Mouse (Mus musculus) CD4-positive, CD25-positive, alpha-beta regulatory T cell, adult 2 months (primary cell): ENCODE data around the gene Gimap8.
"Not testable (repeated sequence)": the region's sequence is repeated elsewhere in the genome, so short reads cannot be mapped to it uniquely, and the experiment has no call there.

ENCODE experiments used
- DNase-seq: peaks from one replicate; pipeline ENCODE4 v3.0.0-alpha.2; 2012; ENCODE audit warnings: low read depth, low spot score

Gene Gimap8

DNA sequence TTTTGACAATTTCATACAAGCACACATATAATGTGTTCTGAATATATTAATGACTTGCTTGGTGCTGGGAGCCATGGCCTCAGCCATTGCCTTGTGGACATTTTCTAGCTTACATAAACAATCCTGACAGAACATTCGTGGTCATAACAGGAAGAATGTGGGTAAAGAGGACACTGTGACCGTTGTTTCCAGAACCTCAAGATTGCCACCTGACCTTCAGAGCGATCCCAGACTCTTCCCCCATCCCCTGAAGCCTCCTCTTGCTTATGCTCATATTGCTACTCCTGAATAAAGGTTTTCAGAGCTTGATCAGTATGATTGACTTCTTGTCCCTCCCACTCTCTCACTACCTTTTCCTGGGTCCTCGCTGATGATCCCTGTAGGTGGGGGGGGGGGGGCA lies 31.4 kb downstream of the Gimap8 start:
- DNase-seq, result no peak

GRCm38 (mm10) chr6:48679701-48680100 lies 32.7 kb downstream of the Gimap8 start:
- DNase-seq, result peak; percentile 66

DNA sequence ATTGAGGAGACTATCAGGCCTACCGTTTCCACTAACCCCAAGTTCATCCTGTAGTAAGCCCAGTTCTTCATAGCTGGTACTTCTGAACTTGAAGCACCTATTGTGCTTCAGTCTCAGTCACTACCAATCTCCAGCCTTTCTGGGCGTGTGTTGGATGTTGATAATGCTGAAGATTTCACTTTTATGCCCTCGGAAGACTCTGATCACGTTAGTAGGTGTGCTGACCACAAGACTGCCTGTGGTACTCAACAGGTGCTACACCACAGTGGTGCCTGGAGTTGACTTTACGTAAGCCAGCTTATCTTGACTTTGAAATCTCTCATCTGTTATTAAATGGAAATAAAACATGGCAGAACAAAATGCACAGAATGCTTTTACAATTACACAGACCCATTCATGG lies 33.4 kb downstream of the Gimap8 start:
- peak; percentile 85 for DNase-seq

DNA sequence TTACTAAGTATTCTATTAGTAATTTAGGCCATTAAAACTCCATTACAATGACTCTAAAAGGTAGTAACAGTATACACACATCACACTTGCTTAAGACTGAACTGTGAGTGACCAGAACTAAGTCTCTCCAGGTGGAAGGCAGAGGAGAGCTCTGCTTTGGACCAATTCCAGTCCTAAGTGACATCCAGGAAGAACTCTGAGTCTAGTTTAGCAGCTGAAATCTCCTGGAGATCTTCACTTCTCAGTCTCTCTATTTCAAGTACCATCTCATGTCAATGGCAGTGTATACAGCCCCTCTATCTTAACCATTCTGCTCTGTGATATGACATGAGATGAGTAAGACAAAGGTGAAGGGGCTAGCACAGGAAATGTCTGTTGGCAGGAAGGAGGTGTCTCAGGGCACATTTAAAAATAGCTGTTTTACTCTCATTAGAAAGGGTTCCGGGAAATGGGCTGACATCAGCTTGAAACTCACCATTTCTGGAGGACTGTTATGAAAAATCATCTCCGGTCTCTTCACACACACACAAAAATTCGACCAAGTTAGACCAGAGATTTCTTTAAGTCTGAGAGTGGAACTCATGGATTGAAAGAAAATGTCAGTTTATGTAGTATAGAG lies 34.5 kb downstream of the Gimap8 start:
- DNase-seq, result peak; percentile 78

GRCm38 (mm10) chr6:48682271-48682670 lies 35.2 kb downstream of the Gimap8 start:
- peak; percentile 35 for DNase-seq

- DNase-seq, result not testable (repeated sequence)
Measured at GRCm38 (mm10) chr6:48683263-48683821, 36.3 kb downstream of the Gimap8 start.

DNA sequence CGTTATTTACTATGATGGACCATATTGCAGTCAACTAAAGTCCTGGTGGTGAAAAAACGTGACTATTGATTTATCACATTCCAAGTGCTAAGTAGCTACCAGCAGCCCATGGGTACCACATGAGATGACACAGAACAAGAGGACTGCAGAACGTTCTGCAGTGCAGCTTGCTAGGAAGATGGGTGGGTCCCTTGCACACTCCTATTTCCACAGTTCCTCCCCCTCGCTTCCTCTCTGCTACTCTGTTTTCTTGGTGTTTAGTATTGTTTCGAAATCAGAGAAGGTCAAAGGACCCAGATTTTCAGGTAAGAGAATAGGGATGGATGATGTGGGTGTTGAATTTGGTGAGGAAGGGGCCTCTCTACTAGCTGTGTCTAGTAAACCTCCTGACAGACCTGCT lies 37.3 kb downstream of the Gimap8 start, which contains the start of gene Gimap4:
Gimap4 (plus strand) TSS at position 231 of the 400 bp plus-strand sequence.
- DNase-seq, result peak; percentile 74

DNA sequence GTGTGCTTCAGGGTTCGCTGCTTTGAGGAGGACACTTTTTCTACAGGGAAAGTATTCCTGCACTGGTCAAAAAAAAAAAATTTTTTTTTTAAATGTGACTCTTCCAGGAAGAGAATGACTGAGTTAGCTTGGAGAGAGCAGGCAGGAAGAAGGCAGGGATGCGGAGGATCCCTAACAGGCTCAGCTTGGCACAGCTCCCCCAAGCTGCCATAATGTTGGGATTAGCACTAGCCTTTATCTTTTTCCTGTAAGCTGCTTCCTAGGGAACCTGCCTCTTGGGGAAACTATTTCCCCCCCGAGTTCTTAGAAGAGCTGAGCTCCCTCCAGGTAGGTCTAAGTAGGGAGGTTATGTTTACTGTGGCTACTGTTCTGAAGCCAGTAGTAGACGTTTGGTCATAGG lies 37.8 kb downstream of the Gimap8 start:
- no peak for DNase-seq

GRCm38 (mm10) chr6:48685251-48685650 lies 38.2 kb downstream of the Gimap8 start:
- peak; percentile 54 for DNase-seq

- DNase-seq, result peak; percentile 52
Measured at GRCm38 (mm10) chr6:48685694-48686665, 38.9 kb downstream of the Gimap8 start.

- DNase-seq, result peak; percentile 51
Measured at GRCm38 (mm10) chr6:48687077-48687476, 40.0 kb downstream of the Gimap8 start.

DNA sequence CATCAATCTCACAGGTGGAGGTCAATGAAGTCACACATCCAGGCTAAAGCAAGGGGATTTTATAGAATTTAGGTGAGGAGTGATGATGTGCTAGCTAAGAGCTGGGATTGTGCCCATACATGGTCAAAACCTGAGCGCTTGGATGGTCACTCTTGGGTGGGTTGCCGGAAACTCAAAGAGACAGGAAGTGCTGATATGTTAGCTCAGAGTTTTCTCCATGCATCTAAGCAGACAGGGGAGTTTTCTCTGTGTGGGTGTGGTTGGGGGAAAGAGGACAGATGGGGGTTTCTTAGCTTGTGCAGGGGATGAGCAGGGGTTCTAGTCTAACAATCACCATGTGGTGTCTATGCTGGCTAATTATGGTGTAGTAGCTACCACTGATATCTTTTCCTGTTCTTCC lies 42.3 kb downstream of the Gimap8 start:
- peak; percentile 52 for DNase-seq

GRCm38 (mm10) chr6:48692962-48693361 lies 45.9 kb downstream of the Gimap8 start:
- peak; percentile 39 for DNase-seq

GRCm38 (mm10) chr6:48696830-48697554 lies 50.0 kb downstream of the Gimap8 start:
- peak; percentile 52 for DNase-seq

DNA sequence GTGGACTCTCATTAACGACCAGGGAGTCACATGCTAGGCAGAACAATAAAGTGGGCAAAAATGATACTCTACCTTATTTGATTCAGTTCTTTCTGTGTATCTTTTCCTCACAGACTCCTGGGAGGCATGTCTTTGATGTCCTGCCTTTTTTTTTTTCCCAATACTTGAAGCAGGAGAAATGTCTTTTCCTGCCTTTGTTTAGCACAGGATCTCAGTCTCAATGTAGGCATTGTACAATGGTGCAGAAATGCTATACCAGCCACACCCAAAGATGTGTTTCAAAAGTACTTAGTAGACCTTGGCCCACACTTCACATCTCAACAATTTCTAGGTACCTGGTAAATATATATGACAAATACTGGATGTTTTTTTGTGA lies 50.5 kb downstream of the Gimap8 start:
- no peak for DNase-seq

DNA sequence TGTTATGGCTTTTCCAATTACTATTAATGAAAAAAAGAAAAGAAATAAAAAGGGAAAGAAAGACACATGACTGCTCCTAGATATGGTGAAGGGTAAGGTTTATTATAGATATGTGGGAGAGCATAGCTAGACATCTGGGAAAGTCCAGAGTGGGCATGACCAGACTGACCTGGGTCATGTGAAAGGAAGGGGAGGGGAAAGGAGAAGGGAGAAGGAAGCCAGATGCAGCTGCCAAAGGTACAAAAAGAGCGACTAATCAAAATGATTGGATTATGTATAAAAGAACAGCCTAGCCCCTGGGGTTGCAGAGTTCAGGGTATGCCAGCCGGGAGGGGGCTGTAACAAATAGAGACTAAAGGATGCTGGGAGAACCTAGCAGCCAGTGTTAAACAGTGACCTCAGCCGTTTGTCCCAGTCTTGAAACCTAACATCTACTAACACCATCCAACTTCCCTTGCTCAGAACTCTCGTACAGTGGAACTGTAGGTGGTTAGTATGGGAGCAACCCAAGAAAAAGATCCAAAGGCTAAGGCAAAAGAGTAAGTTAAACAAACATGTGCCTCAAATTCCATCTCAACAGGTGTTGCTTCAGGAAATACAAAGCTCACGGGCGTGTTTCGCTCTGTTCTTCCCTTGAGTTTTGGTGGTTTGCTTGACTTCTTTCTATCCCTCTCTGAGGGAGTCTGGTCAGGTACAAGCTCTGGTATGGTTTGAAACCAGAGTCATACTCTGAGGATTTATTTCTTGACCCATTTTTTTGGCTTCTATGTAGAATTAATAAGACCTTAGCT lies 51.2 kb downstream of the Gimap8 start:
- no peak for DNase-seq

DNA sequence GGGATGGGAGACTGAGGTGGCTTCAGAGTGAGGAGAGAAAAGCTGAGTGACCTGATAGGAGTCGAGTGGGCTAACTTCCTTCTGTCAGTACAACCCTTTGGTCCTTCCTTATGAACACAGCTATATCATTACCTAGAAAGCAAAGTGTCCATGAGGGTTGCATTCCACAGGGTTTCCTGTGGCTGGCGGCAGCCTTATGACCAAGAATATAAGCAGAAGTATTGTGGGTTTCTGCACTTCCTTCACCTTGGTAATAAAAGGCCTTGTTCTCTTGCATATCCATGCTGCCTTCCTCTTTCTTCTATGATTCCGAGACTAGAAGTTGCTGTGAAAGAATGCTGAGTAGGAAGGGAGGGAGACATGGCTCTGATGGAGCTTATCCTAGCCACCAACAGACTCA lies 51.9 kb downstream of the Gimap8 start:
- DNase-seq, result no peak

DNA sequence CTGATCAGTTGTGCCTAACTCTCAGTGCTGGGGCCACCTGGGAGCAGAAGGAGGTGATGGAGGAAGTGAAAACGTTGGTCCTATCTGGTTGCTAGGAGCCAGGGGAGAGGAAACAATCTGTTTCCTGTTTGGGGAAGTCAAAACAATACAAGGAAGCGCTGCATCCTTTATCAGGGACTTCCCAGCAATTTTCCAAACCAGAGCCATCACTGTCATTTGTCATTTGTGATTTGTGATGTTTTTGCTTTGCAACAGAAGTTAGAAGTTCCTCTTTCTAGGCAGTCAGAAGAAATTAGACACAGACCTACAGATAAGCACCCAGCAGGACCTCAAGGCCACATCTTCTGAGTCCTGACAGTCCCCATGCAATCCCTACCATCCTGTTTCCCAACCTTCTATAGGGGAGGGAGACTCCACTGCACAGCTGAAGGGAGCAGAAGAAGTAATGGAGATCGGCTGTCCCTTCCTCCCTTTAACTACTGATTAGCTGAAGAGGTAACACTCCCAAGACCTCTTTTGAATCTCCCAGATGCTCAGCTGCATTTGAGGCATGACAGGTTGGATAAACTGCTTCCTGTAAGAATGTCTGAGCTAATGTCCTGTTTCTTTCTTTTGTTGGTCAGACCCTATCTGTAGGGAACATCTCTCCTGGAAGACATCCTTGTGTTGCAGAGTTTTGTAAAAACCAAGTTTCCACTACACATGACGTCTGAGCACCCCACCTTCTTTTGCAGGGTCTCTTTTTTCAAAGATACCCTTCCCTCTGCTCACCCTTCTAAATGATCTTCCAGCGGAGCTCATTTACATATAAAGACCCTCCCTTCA lies 53.4 kb downstream of the Gimap8 start:
- DNase-seq, result peak; percentile 67

GRCm38 (mm10) chr6:48702146-48702545 lies 55.1 kb downstream of the Gimap8 start:
- peak; percentile 33 for DNase-seq

- DNase-seq, result peak; percentile 45
Measured at GRCm38 (mm10) chr6:48702601-48703000, 55.6 kb downstream of the Gimap8 start.
